Mouse (Mus musculus) heart, postnatal 0 days (tissue): ENCODE measurements around the gene Tpgs1. TPM values are rescaled to one million over a fixed set of nuclear protein-coding genes. Genes with fewer than 3 reads are reported as not detected.

ENCODE experiments used
- ATAC-seq: fragments of 200-750 bp; cut with Nextera tagmentation; 2 replicates; pipeline ENCODE4 v1.8.0; 2017; ENCODE audit warnings: low read depth, moderate number of reproducible peaks, moderate library complexity; ENCODE audit not compliant: insufficient read depth
- DNase-seq: peaks from one replicate; pipeline ENCODE4 v3.0.0-alpha.2; 2016; ENCODE audit warnings: low spot score
- H3K27ac ChIP-seq: fragments of 300-500 bp; sonication (generic); 2 replicates; pipeline ENCODE4 v1.5.1; 2014; ENCODE audit warnings: low read depth, mild to moderate bottlenecking
- H3K27me3 ChIP-seq: fragments of 300-500 bp; sonication (generic); 2 replicates; pipeline ENCODE4 v1.6.1; 2014; ENCODE audit warnings: low read length, mixed read lengths; ENCODE audit not compliant: control insufficient read depth, insufficient read depth
- H3K36me3 ChIP-seq: fragments of 300-500 bp; sonication (generic); replicated peaks from 2 replicates; pipeline ENCODE4 v1.6.1; 2014; ENCODE audit warnings: low read length, mixed read lengths; ENCODE audit not compliant: control insufficient read depth, insufficient read depth
- H3K4me1 ChIP-seq: fragments of 300-500 bp; sonication (generic); 2 replicates; pipeline ENCODE4 v1.6.1; 2014; ENCODE audit warnings: antibody characterized with exemption; ENCODE audit not compliant: control insufficient read depth, insufficient read depth
- H3K4me2 ChIP-seq: fragments of 300-500 bp; sonication (generic); 2 replicates; pipeline ENCODE4 v1.6.1; 2014; ENCODE audit warnings: low read depth, mild to moderate bottlenecking, low read length, moderate library complexity
- H3K4me3 ChIP-seq: fragments of 300-500 bp; sonication (generic); 2 replicates; pipeline ENCODE4 v1.5.1; 2014; ENCODE audit warnings: low read depth, low read length
- H3K9ac ChIP-seq: fragments of 300-500 bp; sonication (generic); replicated peaks from 2 replicates; pipeline ENCODE4 v1.6.1; 2014; ENCODE audit warnings: low read depth, low read length, mixed read lengths
- H3K9me3 ChIP-seq: fragments of 300-500 bp; sonication (generic); replicated peaks from 2 replicates; pipeline ENCODE4 v1.6.1; 2016; ENCODE audit warnings: low read length; ENCODE audit not compliant: control insufficient read depth
- CTCF ChIP-seq: IDR thresholded peaks from 2 replicates; pipeline ENCODE4 v1.5.1; 2016; ENCODE audit warnings: antibody characterized with exemption, control low read depth, low read depth
- EP300 ChIP-seq: IDR thresholded peaks from 2 replicates; pipeline ENCODE4 v1.6.1; 2016; ENCODE audit warnings: antibody characterized with exemption, low read depth
- WGBS: fragments of 180-500 bp; shearing (Covaris S2); extraction: QIAGEN DNeasy Blood & Tissue Kit; methylation state at CpG from one replicate; pipeline ENCODE4 v1.1.7; 2014; 5-methylcytosine and 5-hydroxymethylcytosine counted together
- polyA plus RNA-seq: library from polyadenylated mRNA; unstranded; fragments of >200 nt; fragmentation: Nextera tagmentation; extraction: Ambion mirVana; gene quantifications from 2 replicates; pipeline ENCODE4 v1.2.1, GENCODE M21; 2015
- total RNA-seq: library from RNA; depleted of rRNA; stranded (reverse); fragments of >200 nt; gene quantifications from 2 replicates; pipeline ENCODE4 v1.2.3, GENCODE M21; 2014; ENCODE audit warnings: low replicate concordance

Gene Tpgs1
- total and polyA plus RNA-seq, 2 experiments from 2014 or later = 19.7 to 43.6 TPM

DNA sequence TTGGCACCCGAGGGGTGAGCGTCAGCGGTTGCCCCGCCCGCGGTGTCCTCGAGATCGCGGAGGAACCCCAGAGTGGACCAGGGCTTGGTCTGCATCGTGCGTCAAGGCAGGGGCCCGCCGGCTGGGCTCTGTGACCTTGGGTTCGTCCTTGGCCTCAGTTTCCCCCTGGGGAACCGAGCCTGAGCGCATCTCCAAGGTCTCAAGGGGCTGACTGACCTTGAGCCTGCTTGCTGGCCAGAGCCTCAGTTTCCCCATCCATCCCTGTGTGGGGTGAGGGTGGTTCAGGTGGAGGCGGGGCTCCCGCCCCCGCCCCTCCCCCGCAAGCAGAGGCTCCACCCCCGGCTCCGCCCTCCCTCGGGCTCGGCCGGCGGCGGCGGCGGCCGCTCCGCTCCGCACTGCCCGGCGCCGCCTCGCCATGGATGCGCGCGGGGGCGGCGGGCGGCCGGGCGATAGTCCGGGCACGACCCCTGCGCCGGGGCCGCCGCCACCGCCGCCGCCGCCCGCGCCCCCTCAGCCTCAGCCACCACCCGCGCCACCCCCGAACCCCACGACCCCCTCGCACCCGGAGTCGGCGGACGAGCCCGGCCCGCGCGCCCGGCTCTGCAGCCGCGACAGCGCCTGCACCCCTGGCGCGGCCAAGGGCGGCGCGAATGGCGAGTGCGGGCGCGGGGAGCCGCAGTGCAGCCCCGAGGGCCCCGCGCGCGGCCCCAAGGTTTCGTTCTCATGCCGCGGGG is 47.3 kb downstream of the Tpgs1 start, which contains the start of gene Hcn2:
Hcn2 (plus strand) TSS at position 381 of the 734 bp plus-strand sequence.
- H3K36me3 ChIP-seq = peaks cover 7% of the 10 kb centered on the region
- peaks cover 13% of the 10 kb centered on the region; the same call in 1 of the 2 replicates for H3K4me1 ChIP-seq
- no peak within 1 kb of the TSS for H3K9ac ChIP-seq
- peaks cover 52% of the 10 kb centered on the region for H3K27me3 ChIP-seq
- 1% methylated on average over 36 of the region's 91 CpGs for WGBS
- H3K9me3 ChIP-seq = no peaks in the 10 kb centered on the region
- ATAC-seq (peak; percentile 15; the same call in 1 of the 2 replicates), DNase-seq (no peak)
- TF ChIP-seq CTCF (no peak), EP300 (no peak)
- peak within 1 kb of the TSS; percentile 69 for H3K4me3 ChIP-seq
- H3K4me2 ChIP-seq = peak within 1 kb of the TSS; percentile 95
- no peak within 1 kb of the TSS for H3K27ac ChIP-seq

- Histone ChIP-seq H3K36me3 (peaks cover 2% of the 10 kb centered on the region; the same call in 1 of the 2 replicates), H3K9ac (no peak overlapping the region), H3K27ac (no peak overlapping the region), H3K4me3 (peak overlapping the region; percentile 69), H3K4me1 (peaks cover 13% of the 10 kb centered on the region; the same call in 1 of the 2 replicates), H3K27me3 (peaks cover 52% of the 10 kb centered on the region), H3K9me3 (no peaks in the 10 kb centered on the region), H3K4me2 (peak overlapping the region; percentile 95)
- under 1% methylated on average over 41 of the region's 44 CpGs for WGBS
- TF ChIP-seq EP300 = no peak
- no peak for TF ChIP-seq CTCF
- DNase-seq = no peak
- ATAC-seq = no peak
These were observed 47.8 kb downstream of the Tpgs1 start for GRCm38 (mm10) chr10:79716988-79717355.

DNA sequence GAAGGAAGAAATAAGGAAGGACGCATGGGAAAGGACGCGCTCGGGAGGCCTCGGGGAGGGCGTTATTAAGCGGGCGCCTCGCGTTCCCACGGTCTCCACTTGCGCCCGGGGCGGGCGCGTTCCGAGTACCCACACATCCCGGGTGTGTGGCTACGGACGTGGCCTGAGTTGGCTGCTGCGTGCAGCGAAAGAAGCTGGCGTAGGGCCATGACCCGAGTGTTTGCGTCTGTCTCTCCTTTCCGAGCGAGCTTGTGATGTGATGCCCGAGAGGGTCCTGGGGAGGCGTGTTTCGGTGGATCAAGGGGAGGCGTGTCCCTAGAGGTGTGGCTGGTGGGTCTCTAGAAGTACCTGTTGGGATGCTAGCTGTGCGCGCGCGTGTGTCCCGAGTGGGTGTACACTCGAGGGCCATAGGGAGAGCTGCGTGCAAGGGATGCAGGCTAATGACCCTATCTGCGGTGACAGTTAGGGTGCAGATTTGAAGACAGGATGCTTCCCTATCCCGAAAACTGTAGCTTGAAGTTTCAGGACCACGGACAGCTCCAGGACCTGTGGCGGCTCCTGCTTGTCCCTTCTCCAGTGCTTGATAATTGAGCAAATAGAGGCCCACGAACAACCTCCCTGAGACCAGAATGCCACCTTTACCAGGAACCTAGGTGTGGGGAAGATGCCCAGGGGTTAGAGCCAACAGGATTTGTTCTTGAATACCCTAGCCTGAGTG is 48.6 kb downstream of the Tpgs1 start:
- Histone ChIP-seq H3K4me2 (peak overlapping the region; percentile 95), H3K36me3 (no peaks in the 10 kb centered on the region), H3K4me1 (peaks cover 13% of the 10 kb centered on the region; the same call in 1 of the 2 replicates), H3K27ac (no peak overlapping the region), H3K9ac (no peak overlapping the region), H3K9me3 (no peaks in the 10 kb centered on the region), H3K4me3 (peak overlapping the region; percentile 69; the same call in 1 of the 2 replicates), H3K27me3 (peaks cover 52% of the 10 kb centered on the region)
- TF ChIP-seq EP300 (no peak), CTCF (no peak)
- peak; percentile 56 for DNase-seq
- peak; percentile 25; the same call in 1 of the 2 replicates for ATAC-seq
- 5% methylated on average over 43 of the region's 43 CpGs for whole genome bisulfite sequencing

- ATAC-seq = no peak
- Histone ChIP-seq H3K4me2 (no peak overlapping the region), H3K4me3 (no peak overlapping the region), H3K27me3 (peaks cover 36% of the 10 kb centered on the region), H3K9ac (no peak overlapping the region), H3K27ac (no peak overlapping the region), H3K36me3 (no peaks in the 10 kb centered on the region), H3K4me1 (peaks cover 24% of the 10 kb centered on the region; the same call in 1 of the 2 replicates), H3K9me3 (no peaks in the 10 kb centered on the region)
- 46% methylated on average over 5 of the region's 5 CpGs for WGBS
- DNase-seq = no peak
- no peak for TF ChIP-seq EP300
- no peak for TF ChIP-seq CTCF
These were observed 51.9 kb downstream of the Tpgs1 start for GRCm38 (mm10) chr10:79721089-79721488.

DNA sequence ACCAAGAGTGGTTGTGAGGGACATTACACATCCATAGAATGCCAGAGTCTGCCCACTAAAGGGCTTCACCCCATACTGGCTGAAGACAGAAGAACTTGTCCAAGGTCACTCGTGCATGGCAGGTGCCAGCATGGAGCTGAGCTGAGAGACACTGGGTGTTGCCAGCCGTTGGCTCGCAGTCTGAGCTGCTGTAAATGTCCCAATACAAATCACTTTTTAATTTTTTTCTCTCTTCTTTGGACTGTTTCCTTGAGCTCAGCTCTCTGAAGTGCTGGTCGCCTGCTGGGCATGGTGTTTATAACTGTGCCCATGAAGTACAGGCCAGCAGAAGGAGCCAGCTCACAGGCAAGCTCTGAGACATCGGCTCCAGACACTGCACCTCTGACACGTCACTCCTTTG is 53.9 kb downstream of the Tpgs1 start:
- TF ChIP-seq CTCF (no peak), EP300 (no peak)
- 55% methylated on average over 6 of the region's 6 CpGs for WGBS
- Histone ChIP-seq H3K9ac (no peak overlapping the region), H3K4me3 (no peak overlapping the region), H3K4me1 (peaks cover 12% of the 10 kb centered on the region; the same call in 1 of the 2 replicates), H3K4me2 (no peak overlapping the region), H3K27me3 (peaks cover 17% of the 10 kb centered on the region; the same call in 1 of the 2 replicates), H3K27ac (no peak overlapping the region), H3K9me3 (no peaks in the 10 kb centered on the region), H3K36me3 (no peaks in the 10 kb centered on the region)
- DNase-seq = no peak
- ATAC-seq = no peak
